Mouse (Mus musculus): ENCODE results near the gene Asap2. TPM values are rescaled to one million over a fixed set of nuclear protein-coding genes. Genes with fewer than 3 reads are reported as not detected.

The Asap2 gene
- total and polyA plus RNA-seq, 3 experiments: 0.46 to 1.9 TPM; not detected in 1

GRCm38 (mm10) chr12:21302361-21302783, 312.1 kb downstream of the Asap2 start:
- DNase-seq (ENCODE audit: low read depth, low spot score): no peak
- TF ChIP-seq MAZ (IDR thresholded peaks at IDR 0.05; ENCODE audit: low read depth, low read length) (no peak), ELF1 (IDR thresholded peaks at IDR 0.05; ENCODE audit: low read depth, low read length) (no peak), TBP (IDR thresholded peaks at IDR 0.05; ENCODE audit: low read depth, low read length) (no peak), TCF12 (IDR thresholded peaks at IDR 0.05; ENCODE audit: low read depth, low read length) (no peak), EP300 (IDR thresholded peaks at IDR 0.05; ENCODE audit: low read depth in 1 of 2, low read length in 2 of 2) (no peak), KAT2A (conservative IDR thresholded peaks at IDR 0.05; ENCODE audit: low read depth, low read length) (no peak), MYC (IDR thresholded peaks at IDR 0.05; ENCODE audit: low read depth, low read length) (no peak), JUND (IDR thresholded peaks at IDR 0.05; ENCODE audit: low read depth, low read length) (no peak), GABPA (IDR thresholded peaks at IDR 0.05; ENCODE audit: low read depth, low read length) (no peak), MAX (IDR thresholded peaks at IDR 0.05; ENCODE audit: low read length) (no peak), NRF1 (IDR thresholded peaks at IDR 0.05; ENCODE audit: insufficient read depth, low read depth, low read length, poor library complexity, severe bottlenecking) (no peak), MXI1 (IDR thresholded peaks at IDR 0.05; ENCODE audit: low read depth, low read length) (no peak), TAL1 (IDR thresholded peaks at IDR 0.05; ENCODE audit: low read length) (no peak), ETS1 (IDR thresholded peaks at IDR 0.05; ENCODE audit: low read depth, low read length) (no peak), USF1 (IDR thresholded peaks at IDR 0.05; ENCODE audit: low read depth, low read length) (no peak), ZC3H11A (IDR thresholded peaks at IDR 0.05; ENCODE audit: low read depth, low read length) (no peak), POLR2A (IDR thresholded peaks at IDR 0.05; ENCODE audit: control insufficient read depth in 1 of 2, insufficient read depth in 1 of 2, low read depth in 1 of 2, low read length in 2 of 2, poor library complexity in 1 of 2) (no peak), NELFE (IDR thresholded peaks at IDR 0.05; ENCODE audit: low read depth, low read length) (no peak)
- no peak overlapping the region for H3K27ac ChIP-seq (ENCODE audit: control insufficient read depth, low read depth, low read length)

GRCm38 (mm10) chr12:21305741-21306140, 315.5 kb downstream of the Asap2 start:
- Histone ChIP-seq H3K79me2 (ENCODE audit: control insufficient read depth, insufficient read depth, low read length, poor library complexity) (no peaks in the 10 kb centered on the region), H3K9ac (ENCODE audit: control insufficient read depth, low read depth, low read length, poor library complexity, severe bottlenecking) (no peak overlapping the region), H3K4me1 (ENCODE audit: control insufficient read depth in 1 of 2, insufficient read depth in 2 of 2, low read length in 2 of 2) (no peaks in the 10 kb centered on the region), H3K27me3 (ENCODE audit: control insufficient read depth in 1 of 2, insufficient read depth in 2 of 2, low read length in 2 of 2) (no peaks in the 10 kb centered on the region), H3K27ac (ENCODE audit: control insufficient read depth, low read depth, low read length) (no peak overlapping the region), H3K9me3 (replicated peaks; ENCODE audit: insufficient read depth, low read length) (no peaks in the 10 kb centered on the region), H3K4me3 (ENCODE audit: control insufficient read depth in 1 of 2, insufficient read depth in 1 of 2, low read depth in 2 of 2, low read length in 2 of 2) (no peak overlapping the region), H3K36me3 (ENCODE audit: control insufficient read depth in 1 of 2, insufficient read depth in 2 of 2, low read length in 2 of 2) (no peaks in the 10 kb centered on the region; a peak in 1 of 4 replicates)
- TF ChIP-seq USF1 (IDR thresholded peaks at IDR 0.05; ENCODE audit: low read depth, low read length) (no peak), ZMIZ1 (IDR thresholded peaks at IDR 0.05; ENCODE audit: low read depth, low read length) (no peak), CHD1 (IDR thresholded peaks at IDR 0.05; ENCODE audit: low read depth, low read length) (no peak), ZC3H11A (IDR thresholded peaks at IDR 0.05; ENCODE audit: low read depth, low read length) (no peak), NELFE (IDR thresholded peaks at IDR 0.05; ENCODE audit: low read depth, low read length) (no peak), ELF1 (IDR thresholded peaks at IDR 0.05; ENCODE audit: low read depth, low read length) (no peak), UBTF (IDR thresholded peaks at IDR 0.05; ENCODE audit: borderline replicate concordance, insufficient read depth, low read depth, low read length) (no peak), KAT2A (conservative IDR thresholded peaks at IDR 0.05; ENCODE audit: low read depth, low read length) (no peak), USF2 (IDR thresholded peaks at IDR 0.05; ENCODE audit: borderline replicate concordance in 1 of 2, insufficient read depth in 1 of 2, low read depth in 1 of 2, low read length in 2 of 2) (no peak), RCOR1 (IDR thresholded peaks at IDR 0.05; ENCODE audit: low read depth, low read length) (no peak), ZNF384 (IDR thresholded peaks at IDR 0.05; ENCODE audit: low read depth, low read length) (no peak)
- DNase-seq (ENCODE audit: low read depth, low spot score): no peak

More at GRCm38 (mm10) chr12:21302361-21302783, 312.1 kb downstream of the Asap2 start:
- Histone ChIP-seq H3K36me3 (ENCODE audit: control insufficient read depth in 1 of 2, insufficient read depth in 2 of 2, low read length in 2 of 2) (no peaks in the 10 kb centered on the region; a peak in 1 of 4 replicates), H3K9ac (ENCODE audit: control insufficient read depth, low read depth, low read length, poor library complexity, severe bottlenecking) (no peak overlapping the region), H3K9me3 (replicated peaks; ENCODE audit: insufficient read depth, low read length) (no peaks in the 10 kb centered on the region), H3K4me1 (ENCODE audit: control insufficient read depth in 1 of 2, insufficient read depth in 2 of 2, low read length in 2 of 2) (no peaks in the 10 kb centered on the region), H3K27me3 (ENCODE audit: control insufficient read depth in 1 of 2, insufficient read depth in 2 of 2, low read length in 2 of 2) (no peaks in the 10 kb centered on the region), H3K79me2 (ENCODE audit: control insufficient read depth, insufficient read depth, low read length, poor library complexity) (no peaks in the 10 kb centered on the region), H3K4me3 (ENCODE audit: control insufficient read depth in 1 of 2, insufficient read depth in 1 of 2, low read depth in 2 of 2, low read length in 2 of 2) (no peak overlapping the region)

Data from MEL (cell line).